Mouse (Mus musculus): ENCODE measurements around the gene Slc16a14. TPM values are rescaled to one million over a fixed set of nuclear protein-coding genes. Genes with fewer than 3 reads are reported as not detected.
A peak's percentile ranks its signal among the peaks of the same experiment; 100 is the strongest.

The Slc16a14 gene
- polyA plus RNA-seq, 1 experiment from 2014 or later: 0.05 TPM

DNA sequence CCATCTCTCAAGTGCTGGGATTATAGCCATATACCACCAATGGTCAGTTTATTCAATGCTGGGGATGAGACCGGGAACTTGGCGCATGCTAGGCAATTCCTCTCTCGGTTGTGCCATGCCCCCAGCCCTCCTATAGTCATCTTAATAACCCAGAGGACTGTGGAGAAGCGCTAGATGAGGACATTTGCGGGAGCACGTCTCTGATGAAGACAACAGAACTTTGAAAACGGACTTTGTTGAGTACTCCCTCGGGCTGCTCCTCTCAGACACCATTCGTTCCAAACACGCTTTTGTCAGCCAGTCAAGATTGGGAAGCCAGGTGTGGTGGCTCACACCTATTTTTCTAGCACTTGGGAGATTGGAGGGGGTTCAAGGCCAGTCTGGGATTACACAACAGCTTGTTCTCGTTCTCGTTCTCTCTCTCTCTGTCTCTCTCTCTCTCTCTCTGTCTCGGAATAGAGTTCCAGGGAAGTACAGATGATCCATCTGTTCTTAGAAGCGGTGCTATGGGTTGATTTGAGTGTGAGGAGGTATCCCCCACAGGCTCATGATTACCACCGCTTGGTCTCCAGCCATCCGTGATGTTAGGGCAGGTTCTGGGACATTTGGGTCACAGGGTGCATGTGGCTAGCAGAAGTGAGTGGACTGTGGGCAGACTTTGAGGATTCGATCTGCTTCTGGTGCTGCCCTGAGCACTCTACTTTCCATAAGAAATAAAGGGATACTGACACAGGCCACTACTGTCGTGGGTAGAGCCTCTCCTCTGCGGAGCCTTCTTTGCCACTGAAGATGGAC, 2.0 kb upstream of the Slc16a14 start:
- DNase-seq: no peak
- H3K9ac ChIP-seq (replicated peaks): no peak overlapping the region
- no peaks in the 10 kb centered on the region for H3K36me3 ChIP-seq (replicated peaks; ENCODE audit: insufficient read depth, low read length)
- H3K4me3 ChIP-seq (ENCODE audit: low read depth, low read length): no peak overlapping the region
- H3K27me3 ChIP-seq (ENCODE audit: insufficient read depth, low read length): peaks cover 20% of the 10 kb centered on the region
- ATAC-seq: no peak
- no peak overlapping the region for H3K27ac ChIP-seq (ENCODE audit: low read depth)
- H3K4me2 ChIP-seq (ENCODE audit: low read depth, low read length): no peak overlapping the region
- WGBS (ENCODE audit: insufficient replicate concordance): 79% methylated on average over 19 of the region's 19 CpGs
- no peak for TF ChIP-seq CTCF (IDR thresholded peaks at IDR 0.05; ENCODE audit: low read depth)
- no peak for TF ChIP-seq EP300 (IDR thresholded peaks at IDR 0.05; ENCODE audit: low read depth)
- no peaks in the 10 kb centered on the region for H3K9me3 ChIP-seq (ENCODE audit: low read length)
- peaks cover 7% of the 10 kb centered on the region for H3K4me1 ChIP-seq (ENCODE audit: insufficient read depth)

DNA sequence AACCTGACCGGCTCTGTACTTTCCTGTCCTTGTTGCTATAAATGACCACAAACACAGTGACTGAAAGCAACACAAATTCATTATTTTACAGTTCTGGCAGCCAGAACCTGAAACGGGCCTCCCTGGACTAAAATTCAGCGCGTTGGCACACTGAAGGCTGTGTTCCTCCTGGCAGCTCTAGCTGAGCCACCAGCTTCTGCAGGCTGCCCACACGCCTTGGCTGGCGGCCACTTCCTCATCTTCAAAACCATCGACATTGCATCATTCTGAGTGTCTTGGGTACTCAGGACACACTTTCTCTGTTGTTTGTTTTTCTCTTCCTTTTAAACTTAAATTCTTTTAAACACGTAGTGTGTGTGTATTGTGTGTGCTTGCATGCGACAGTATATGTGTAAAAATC, 734 bp upstream of the Slc16a14 start:
- no peak overlapping the region for H3K4me2 ChIP-seq (ENCODE audit: low read depth, low read length)
- 29% methylated on average over 9 of the region's 9 CpGs for WGBS (ENCODE audit: insufficient replicate concordance)
- TF ChIP-seq EP300 (IDR thresholded peaks at IDR 0.05; ENCODE audit: low read depth) (no peak), CTCF (IDR thresholded peaks at IDR 0.05; ENCODE audit: low read depth) (no peak)
- peak overlapping the region; percentile 34; the same call in 1 of the 2 replicates for H3K27ac ChIP-seq (ENCODE audit: low read depth)
- ATAC-seq (peak; percentile 45; the same call in 1 of the 2 replicates), DNase-seq (peak; percentile 52)
- H3K9ac ChIP-seq (replicated peaks): no peak overlapping the region
- no peak overlapping the region for H3K4me3 ChIP-seq (ENCODE audit: low read depth, low read length)
- peaks cover 20% of the 10 kb centered on the region for H3K27me3 ChIP-seq (ENCODE audit: insufficient read depth, low read length)
- no peaks in the 10 kb centered on the region for H3K9me3 ChIP-seq (ENCODE audit: low read length)
- peaks cover 7% of the 10 kb centered on the region for H3K4me1 ChIP-seq (ENCODE audit: insufficient read depth)
- H3K36me3 ChIP-seq (replicated peaks; ENCODE audit: insufficient read depth, low read length): no peaks in the 10 kb centered on the region

DNA sequence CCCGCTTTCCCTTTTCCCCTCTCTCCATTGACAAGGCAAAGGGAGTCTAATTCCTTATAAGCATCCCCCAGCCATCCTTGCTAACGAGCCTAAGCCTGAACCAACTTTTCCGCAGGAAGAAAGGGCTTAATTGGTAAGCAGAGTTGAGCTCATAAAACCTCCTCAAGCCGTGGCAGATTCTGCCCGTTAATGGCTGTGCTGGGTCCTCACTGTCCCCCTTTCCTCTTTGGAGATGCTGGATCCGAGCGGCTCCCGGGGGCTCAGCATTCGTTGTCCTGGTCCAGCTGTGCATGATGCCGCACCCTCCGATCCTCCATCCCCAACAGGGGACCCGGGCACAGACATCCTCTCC, 807 bp downstream of the Slc16a14 start:
- Histone ChIP-seq H3K36me3 (replicated peaks; ENCODE audit: insufficient read depth, low read length) (no peaks in the 10 kb centered on the region), H3K4me2 (ENCODE audit: low read depth, low read length) (peak overlapping the region; percentile 75), H3K9me3 (ENCODE audit: low read length) (no peaks in the 10 kb centered on the region), H3K4me1 (ENCODE audit: insufficient read depth) (peaks cover 7% of the 10 kb centered on the region), H3K4me3 (ENCODE audit: low read depth, low read length) (peak overlapping the region; percentile 47), H3K27ac (ENCODE audit: low read depth) (no peak overlapping the region), H3K9ac (replicated peaks) (peak overlapping the region; percentile 16; the same call in 1 of the 2 replicates), H3K27me3 (ENCODE audit: insufficient read depth, low read length) (peaks cover 20% of the 10 kb centered on the region)
- no peak for TF ChIP-seq EP300 (IDR thresholded peaks at IDR 0.05; ENCODE audit: low read depth)
- TF ChIP-seq CTCF (IDR thresholded peaks at IDR 0.05; ENCODE audit: low read depth): no peak
- no peak for DNase-seq
- ATAC-seq: no peak
- WGBS (ENCODE audit: insufficient replicate concordance): under 1% methylated on average over 12 of the region's 12 CpGs

DNA sequence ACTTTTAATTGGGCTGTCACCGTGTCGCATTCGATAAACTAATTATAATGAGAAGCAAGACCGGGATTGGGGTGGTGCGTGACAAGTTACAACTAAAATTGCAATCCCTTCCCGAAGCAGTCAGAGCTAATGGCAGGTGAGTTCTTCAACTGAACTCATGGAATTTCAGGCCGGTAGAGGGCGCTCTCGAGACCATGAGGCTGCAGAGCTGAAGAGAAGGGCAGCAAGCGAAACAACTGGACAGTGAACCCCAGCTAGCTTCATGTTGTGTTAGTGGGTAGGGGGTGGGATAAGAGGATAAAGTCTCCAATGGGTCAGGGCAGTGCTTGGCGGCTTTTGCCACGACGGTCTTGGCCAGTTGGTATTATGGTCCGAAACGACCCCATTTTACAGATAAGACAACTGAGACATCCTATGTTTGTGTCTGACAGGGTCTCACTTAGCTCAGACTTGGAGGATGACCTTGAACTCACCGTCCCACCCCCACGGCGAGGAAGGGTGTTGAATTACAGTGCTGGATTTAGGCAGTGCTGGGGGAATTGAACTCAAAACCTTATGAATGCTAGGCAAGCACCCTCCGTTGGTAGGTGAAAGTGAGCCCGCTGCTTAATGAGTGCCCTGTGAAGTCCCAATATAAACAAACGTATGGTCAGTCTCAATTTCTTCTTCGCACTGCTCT, 1.3 kb downstream of the Slc16a14 start:
- no peak overlapping the region for H3K27ac ChIP-seq (ENCODE audit: low read depth)
- peaks cover 20% of the 10 kb centered on the region for H3K27me3 ChIP-seq (ENCODE audit: insufficient read depth, low read length)
- DNase-seq: peak; percentile 76
- no peaks in the 10 kb centered on the region for H3K9me3 ChIP-seq (ENCODE audit: low read length)
- no peaks in the 10 kb centered on the region for H3K36me3 ChIP-seq (replicated peaks; ENCODE audit: insufficient read depth, low read length)
- H3K4me1 ChIP-seq (ENCODE audit: insufficient read depth): peaks cover 7% of the 10 kb centered on the region
- WGBS (ENCODE audit: insufficient replicate concordance): 13% methylated on average over 22 of the region's 22 CpGs
- ATAC-seq: no peak
- 0 out of 2 replicates have a peak overlapping the region, but pooled peaks have one; percentile 16 for H3K9ac ChIP-seq (replicated peaks)
- H3K4me3 ChIP-seq (ENCODE audit: low read depth, low read length): peak overlapping the region; percentile 47
- TF ChIP-seq EP300 (IDR thresholded peaks at IDR 0.05; ENCODE audit: low read depth) (no peak), CTCF (IDR thresholded peaks at IDR 0.05; ENCODE audit: low read depth) (peak; percentile 74)
- H3K4me2 ChIP-seq (ENCODE audit: low read depth, low read length): peak overlapping the region; percentile 75

DNA sequence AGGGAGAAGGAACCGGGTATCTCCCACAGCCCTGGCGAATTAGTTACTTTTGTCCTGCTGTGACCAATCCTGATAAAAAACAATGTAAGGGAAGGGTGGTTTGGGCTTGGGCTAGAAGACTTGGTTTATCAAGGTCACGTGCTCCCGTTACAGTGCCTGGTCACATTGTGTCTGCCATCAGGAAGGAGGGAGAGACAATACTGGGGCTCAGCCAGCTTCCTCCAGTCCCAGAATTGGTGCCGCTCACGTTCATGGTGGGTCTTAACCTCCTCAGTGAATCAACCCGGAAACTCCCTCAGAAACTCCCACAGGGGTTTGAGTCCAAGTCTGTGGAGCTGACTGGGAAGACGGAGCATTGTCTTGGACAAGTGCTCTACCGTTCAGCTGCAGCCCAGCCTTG, 9.3 kb downstream of the Slc16a14 start:
- no peak for TF ChIP-seq CTCF (IDR thresholded peaks at IDR 0.05; ENCODE audit: low read depth)
- no peaks in the 10 kb centered on the region for H3K27me3 ChIP-seq (ENCODE audit: insufficient read depth, low read length)
- H3K9ac ChIP-seq (replicated peaks): no peak overlapping the region
- H3K4me1 ChIP-seq (ENCODE audit: insufficient read depth): no peaks in the 10 kb centered on the region
- no peaks in the 10 kb centered on the region for H3K9me3 ChIP-seq (ENCODE audit: low read length)
- DNase-seq: no peak
- no peak overlapping the region for H3K4me3 ChIP-seq (ENCODE audit: low read depth, low read length)
- H3K36me3 ChIP-seq (replicated peaks; ENCODE audit: insufficient read depth, low read length): no peaks in the 10 kb centered on the region
- 64% methylated on average over 9 of the region's 9 CpGs for WGBS (ENCODE audit: insufficient replicate concordance)
- no peak overlapping the region for H3K4me2 ChIP-seq (ENCODE audit: low read depth, low read length)
- H3K27ac ChIP-seq (ENCODE audit: low read depth): no peak overlapping the region
- no peak for ATAC-seq

DNA sequence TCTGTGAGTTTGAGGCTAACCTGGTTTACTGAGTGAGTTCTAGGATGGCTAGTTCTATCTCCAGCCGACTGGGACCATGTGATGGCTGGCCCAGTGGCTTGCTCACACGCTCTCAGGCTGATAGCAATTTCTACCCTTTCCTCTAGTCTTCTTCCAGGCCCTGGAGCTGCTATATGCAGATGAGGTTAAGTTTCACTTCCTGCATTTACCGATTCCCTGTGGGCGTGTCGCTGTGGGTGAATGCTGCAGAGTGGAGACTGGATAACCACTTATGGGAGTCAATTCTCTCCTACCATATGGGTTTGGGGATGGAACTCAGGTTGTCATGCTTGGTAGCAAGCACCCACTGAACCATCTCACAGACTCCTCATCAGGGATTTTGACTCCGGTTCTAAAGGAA, 10.8 kb downstream of the Slc16a14 start:
- no peak overlapping the region for H3K9ac ChIP-seq (replicated peaks)
- no peaks in the 10 kb centered on the region for H3K27me3 ChIP-seq (ENCODE audit: insufficient read depth, low read length)
- no peaks in the 10 kb centered on the region for H3K4me1 ChIP-seq (ENCODE audit: insufficient read depth)
- H3K4me3 ChIP-seq (ENCODE audit: low read depth, low read length): no peak overlapping the region
- H3K9me3 ChIP-seq (ENCODE audit: low read length): no peaks in the 10 kb centered on the region
- no peak overlapping the region for H3K27ac ChIP-seq (ENCODE audit: low read depth)
- ATAC-seq: no peak
- TF ChIP-seq EP300 (IDR thresholded peaks at IDR 0.05; ENCODE audit: low read depth) (no peak), CTCF (IDR thresholded peaks at IDR 0.05; ENCODE audit: low read depth) (no peak)
- WGBS (ENCODE audit: insufficient replicate concordance): 45% methylated on average over 6 of the region's 6 CpGs
- DNase-seq: no peak
- H3K4me2 ChIP-seq (ENCODE audit: low read depth, low read length): no peak overlapping the region
- no peaks in the 10 kb centered on the region for H3K36me3 ChIP-seq (replicated peaks; ENCODE audit: insufficient read depth, low read length)
